Mouse (Mus musculus) 3T3-L1 (cell line): Measurements from ENCODE around the gene Hpse2.

Experiments used
- DNase-seq: peaks from one replicate; pipeline ENCODE4 v3.0.0-alpha.2; 2015; ENCODE audit warnings: low read depth, low spot score

Gene Hpse2

GRCm38 (mm10) chr19:42779531-42780155 lies 608.5 kb downstream of the Hpse2 start, which contains the start of gene Hps1:
Hps1 (minus strand) TSS chr19:42779978.
- peak; percentile 97 for DNase-seq

DNA sequence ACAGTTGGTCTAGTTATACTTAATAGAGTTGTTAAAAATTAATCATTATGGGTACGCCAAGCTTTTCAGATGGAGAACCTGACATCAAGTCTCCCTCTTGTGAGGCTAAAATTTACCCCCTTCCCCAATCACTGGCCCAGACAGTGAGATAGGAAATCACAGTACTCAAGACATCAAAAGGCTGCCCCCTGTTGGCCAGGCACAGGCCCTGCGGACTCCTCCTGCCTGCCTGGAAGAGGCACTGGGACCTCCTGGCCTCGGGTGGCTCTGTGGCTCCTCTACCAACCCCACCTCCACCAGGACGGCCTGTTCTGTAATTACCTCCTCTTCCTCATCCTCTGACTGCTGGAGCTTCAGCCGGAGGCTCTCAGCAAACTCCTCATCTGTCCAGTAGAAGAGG lies 610.4 kb downstream of the Hpse2 start:
- peak; percentile 68 for DNase-seq

DNA sequence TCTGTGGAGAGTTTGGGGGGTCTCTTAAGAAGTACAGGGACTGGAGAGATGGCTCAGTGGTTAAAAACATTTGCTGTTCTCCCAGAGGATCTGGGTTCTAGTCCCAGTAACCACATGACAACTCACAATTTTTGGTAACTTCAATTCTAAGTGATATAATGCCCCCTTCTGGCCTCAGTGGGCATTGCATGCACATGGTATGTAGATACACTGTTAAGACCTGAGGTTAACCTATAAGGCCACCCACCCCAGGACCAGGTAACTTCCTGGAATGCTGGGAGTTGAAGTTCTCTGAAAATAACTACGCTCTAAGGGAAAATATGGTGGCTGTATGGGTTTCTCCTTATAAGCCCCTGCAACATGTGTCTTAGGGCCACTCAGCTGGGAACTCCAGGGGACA lies 611.3 kb downstream of the Hpse2 start:
- peak; percentile 59 for DNase-seq

- peak; percentile 80 for DNase-seq
Measured at GRCm38 (mm10) chr19:42770141-42770872, 617.8 kb downstream of the Hpse2 start.

- peak; percentile 90 for DNase-seq
Measured at GRCm38 (mm10) chr19:42769648-42770047, 618.5 kb downstream of the Hpse2 start.

GRCm38 (mm10) chr19:42767361-42767760 lies 620.8 kb downstream of the Hpse2 start:
- DNase-seq = no peak

GRCm38 (mm10) chr19:42764398-42764797 lies 623.8 kb downstream of the Hpse2 start:
- no peak for DNase-seq

- no peak for DNase-seq
Measured at GRCm38 (mm10) chr19:42756671-42757070, 631.5 kb downstream of the Hpse2 start.

- DNase-seq = no peak
Measured at GRCm38 (mm10) chr19:42755148-42755870, 632.8 kb downstream of the Hpse2 start.

DNA sequence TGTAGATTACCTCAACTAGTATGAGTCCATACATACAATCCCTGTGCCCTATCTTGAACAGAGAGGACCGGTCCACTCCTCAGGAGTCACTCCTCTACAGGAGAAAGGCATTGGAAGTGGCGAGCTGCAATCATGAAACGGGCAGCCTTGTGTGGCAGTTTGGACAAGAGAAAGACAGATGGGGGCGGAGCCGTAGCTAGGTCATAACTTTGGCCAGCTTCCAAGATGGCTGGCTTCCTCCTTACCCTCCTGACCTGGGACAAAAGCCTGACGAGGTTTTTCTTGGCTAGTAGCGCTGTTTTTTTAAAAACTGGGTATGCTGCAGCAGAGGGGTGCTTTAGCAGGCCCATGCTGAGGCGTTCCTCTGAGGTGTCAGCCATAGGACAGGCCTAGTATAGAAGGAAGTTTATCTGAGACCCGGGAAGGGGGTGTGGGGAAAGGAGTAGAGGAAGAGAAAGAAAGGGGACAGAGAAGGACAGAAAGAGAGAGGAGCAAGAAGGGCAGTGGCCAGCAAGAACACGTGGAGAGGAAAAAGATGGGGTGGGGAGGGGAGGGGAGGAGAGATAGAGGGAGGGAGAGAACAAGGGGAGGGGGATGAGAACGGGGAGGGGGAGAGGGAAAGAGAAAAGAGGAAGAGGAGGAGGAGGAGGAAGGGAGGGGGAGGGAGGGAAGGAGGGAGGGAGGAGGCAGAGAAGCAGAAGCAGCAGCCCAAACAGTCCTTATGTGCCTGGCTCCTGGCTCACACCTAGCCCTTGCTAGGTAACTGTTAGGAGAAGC lies 634.8 kb downstream of the Hpse2 start:
- DNase-seq = peak; percentile 83

DNA sequence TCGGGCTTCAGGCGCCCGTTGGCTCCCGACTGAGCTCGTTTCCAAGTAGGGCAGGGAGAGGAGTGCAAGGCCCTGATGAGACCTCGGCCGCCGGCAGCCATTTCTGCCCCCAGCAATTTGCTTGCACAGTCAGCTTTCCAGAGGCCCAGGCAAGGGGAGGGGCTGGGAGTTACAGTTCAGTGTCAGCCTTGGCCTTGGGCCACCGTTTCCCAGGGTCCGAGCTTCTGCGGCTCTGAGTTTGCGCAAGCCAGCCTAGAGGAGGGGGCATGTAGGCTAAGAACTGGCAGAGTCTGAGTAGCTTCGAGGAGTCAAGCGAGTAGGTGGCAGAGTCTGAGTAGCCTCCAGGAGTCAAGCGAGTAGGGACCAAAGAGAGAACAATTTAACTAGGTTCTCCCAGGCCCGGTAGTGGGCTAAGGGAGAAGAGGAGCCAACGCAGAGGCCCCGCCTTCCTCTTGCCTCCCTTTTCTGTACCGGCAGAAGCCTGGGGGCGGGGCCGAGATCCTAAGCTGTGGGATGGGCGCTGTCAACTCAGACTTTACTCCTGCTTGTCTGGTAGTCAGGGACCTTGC lies 635.7 kb downstream of the Hpse2 start, which contains the start of gene Pyroxd2:
TSS of gene Pyroxd2 (minus strand) at position 413 of the 569 bp plus-strand sequence.
- DNase-seq = peak; percentile 86

DNA sequence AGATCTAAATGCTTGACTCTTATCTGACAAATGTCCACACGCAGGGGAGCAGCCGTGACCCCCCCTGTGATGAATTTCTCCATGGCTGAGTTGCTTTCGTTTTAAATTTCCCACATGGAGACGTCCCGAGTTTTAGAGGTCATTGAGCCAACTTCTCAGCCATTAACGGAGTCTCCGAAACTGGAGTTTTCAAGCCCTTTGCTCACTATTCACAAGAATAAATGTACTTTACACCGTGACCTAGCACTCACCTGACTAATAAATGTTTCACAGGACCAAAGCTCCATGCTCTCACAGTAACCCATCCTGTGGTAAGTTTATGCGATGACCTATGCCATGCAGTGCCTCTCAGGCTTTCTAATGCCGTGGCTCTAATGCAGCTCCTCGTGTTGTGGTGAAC lies 638.0 kb downstream of the Hpse2 start:
- no peak for DNase-seq

GRCm38 (mm10) chr19:42746702-42747101 lies 641.5 kb downstream of the Hpse2 start:
- DNase-seq = no peak

DNA sequence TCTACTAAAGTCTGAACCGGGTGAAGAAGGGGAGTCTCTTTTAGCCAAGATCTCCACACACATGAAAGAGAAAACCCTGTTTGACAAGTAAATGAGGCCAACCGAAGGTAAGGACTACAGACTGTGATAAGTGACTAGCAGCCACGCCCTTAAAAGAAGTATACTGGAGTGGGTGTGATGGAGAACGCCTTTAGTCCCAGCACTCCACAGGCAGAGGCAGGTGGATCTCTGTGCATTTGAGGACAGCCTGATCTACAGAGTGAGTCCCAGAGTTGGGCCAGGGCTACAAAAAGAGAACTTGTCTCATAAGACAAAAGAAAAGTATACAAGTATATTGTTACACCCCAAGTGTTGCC lies 642.3 kb downstream of the Hpse2 start:
- no peak for DNase-seq

GRCm38 (mm10) chr19:42745084-42745868 lies 642.9 kb downstream of the Hpse2 start:
- no peak for DNase-seq

- peak; percentile 79 for DNase-seq
Measured at GRCm38 (mm10) chr19:42744162-42744586, 644.0 kb downstream of the Hpse2 start.

DNA sequence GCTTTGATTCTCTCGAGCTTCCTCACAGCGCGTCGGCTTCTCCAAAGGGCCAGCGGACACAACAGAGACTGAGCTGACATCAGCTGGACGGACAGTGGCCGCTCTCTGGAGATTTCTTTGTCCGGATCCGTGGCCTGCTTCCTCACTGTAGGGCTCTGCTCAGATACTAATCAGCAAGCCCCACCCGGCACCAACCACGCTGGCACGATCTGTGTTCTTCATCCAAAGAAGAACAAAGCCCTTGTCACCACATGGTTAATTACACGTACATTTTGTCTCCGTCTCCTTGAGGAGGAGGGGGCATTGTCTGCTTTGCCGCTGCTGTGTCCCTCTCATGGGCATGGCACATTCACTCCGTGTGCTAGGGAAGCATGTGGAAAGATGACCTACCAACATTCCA lies 644.9 kb downstream of the Hpse2 start:
- DNase-seq = no peak

- DNase-seq = no peak
Measured at GRCm38 (mm10) chr19:42741884-42742283, 646.3 kb downstream of the Hpse2 start.

- no peak for DNase-seq
Measured at GRCm38 (mm10) chr19:42740163-42740899, 647.8 kb downstream of the Hpse2 start.

- DNase-seq = no peak
Measured at GRCm38 (mm10) chr19:42739734-42740133, 648.4 kb downstream of the Hpse2 start.
